Mouse (Mus musculus) right cerebral cortex, postnatal 10 days (tissue): ENCODE measurements at regions not wholly inside any gene's neighbourhood (a gene's known extent, or its start where the extent isn't known, plus 50 kb on each side); places are given as distances from the start of the nearest gene placed in this dataset.

Experiments used
- DNase-seq, 2 experiments: peaks; one replicate each; pipeline ENCODE4 v3.0.0; 2021; ENCODE audit warnings: low spot score in 2 of 2

DNA sequence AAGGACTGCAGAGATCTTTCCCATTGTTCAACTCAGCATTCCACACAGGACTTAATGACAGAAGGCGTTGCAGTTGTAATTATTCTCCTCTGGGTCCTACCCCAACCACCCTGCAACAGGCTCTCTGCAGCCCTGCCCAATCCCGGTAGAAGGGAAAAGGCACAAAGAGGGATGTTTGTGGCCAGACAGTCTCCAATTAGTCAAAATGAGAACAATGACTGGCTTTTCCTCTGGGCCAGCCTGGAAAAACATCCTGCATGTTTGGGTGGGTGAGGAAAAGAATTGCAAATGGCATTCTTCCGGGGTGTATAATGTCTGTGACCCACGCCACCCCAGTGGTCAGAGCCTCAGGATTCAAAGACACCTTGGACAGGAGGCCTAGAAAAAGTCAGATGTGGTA lies 168.8 kb upstream of the Spag17 start:
- DNase-seq: no peak

DNA sequence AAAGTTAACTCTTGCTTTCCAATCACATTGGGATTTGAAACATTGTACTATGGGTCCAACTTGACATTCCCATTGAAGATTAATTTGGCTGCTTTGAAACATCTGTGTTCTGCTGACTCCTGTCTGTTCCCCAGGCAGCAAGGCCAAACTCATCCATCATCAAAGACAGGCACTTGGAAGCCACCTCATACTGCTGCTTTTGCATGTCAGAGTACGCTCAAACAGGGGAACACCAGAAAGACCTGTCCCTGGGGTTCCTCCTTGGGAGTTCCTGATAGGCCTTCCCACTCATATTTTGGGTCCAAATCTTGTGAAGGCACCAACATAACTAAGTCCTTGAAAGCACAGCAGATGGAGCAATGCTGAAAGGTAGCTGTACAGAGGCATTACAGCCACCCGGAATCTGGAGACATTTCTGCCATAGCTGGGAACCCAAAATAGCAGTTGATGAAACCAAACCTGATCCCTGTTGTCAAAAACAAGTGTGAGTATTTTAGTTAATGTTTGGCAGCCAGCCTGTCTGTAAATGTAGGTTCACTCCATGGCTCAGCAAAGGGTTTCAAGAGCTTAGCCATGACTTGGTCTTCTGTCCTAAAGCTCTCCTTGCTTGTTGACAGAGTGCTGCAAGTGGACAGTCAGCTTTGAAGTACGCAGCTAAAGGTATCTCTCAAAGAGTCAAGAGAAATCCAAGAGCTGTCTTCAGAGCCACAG lies 147.0 kb upstream of the Spag17 start:
- DNase-seq: no peak

DNA sequence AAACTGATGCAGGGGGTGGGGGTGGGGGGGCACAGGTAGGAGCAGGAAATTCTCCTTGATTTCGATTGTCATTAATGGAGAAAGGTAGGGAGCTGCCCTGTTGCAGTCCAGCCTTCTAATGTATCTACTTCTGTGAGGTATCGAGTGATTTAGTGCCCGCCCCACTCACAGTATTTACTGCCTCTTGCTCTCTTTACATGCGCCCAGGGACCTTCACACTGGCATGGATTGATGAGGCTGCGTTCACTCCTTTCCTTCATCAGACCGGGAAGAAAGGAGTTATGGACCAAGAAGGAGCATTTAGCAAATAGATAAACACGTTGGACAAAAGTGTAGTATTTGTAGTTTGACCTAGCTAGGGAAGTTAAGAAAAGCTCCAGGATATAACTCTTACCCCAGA lies 145.6 kb upstream of the Spag17 start:
- DNase-seq: no peak

DNA sequence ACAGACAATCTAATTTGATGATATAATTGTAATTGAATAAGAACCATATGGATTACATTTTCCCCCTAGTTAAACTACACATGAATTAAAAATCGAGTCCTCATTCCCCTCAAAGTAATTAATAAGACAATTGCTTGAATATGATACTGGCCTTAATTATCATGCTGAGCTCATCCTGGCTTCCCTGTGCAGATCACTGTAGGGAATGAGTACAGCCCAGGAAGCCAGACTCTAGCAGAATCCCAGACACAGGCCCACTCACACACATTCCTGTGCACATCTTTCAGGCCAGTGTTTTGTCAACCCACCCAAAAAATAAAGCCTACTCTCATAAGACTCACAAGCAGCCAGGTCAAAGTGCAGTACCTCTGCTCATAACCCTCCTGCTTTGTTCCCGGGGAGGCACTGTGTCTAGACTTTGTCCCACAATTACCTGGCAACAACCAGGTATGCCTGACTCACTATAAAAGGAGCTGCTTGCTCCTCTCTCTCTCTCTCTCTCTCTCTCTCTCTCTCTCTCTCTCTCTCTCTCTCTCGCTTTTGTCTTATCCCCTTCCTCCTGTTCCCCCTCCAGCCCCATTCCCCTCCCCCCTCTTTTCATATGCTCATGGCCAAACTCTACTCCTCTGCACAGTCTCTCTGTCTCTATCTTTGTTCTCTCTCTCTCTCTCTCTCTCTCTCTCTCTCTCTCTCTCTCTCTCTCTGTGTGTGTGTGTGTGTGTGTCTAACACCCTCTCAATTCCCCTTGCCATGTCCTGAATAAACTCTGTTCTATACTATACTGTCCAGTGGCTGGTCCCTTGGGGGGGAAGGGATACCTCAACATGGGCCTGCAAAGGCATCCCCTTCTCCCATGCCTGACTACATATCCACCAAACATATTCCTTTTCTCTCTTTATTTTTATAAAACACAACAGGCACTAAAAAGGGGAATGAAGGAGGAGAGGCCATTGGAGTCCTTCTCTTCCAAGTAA lies 143.7 kb upstream of the Spag17 start:
- DNase-seq: no peak

DNA sequence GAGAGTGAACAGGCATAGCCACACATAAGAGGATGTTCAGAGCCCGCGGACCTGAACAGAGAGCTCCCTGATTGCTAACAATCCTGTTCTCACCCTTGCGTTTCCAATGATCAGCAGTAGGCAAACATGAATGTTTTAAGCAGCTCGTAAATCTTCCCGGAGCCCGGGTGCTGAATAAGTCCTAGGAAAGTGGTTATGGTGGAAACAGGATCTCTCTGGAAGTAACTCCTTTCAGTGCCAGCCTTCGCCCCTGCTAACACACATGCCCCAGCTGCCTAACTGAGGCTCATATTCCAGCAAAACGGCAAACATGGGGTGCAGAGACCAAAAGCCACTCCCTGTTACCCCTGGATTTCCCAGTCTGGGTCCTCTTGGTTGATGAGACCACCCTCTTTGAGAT lies 135.5 kb upstream of the Spag17 start:
- DNase-seq: no peak

DNA sequence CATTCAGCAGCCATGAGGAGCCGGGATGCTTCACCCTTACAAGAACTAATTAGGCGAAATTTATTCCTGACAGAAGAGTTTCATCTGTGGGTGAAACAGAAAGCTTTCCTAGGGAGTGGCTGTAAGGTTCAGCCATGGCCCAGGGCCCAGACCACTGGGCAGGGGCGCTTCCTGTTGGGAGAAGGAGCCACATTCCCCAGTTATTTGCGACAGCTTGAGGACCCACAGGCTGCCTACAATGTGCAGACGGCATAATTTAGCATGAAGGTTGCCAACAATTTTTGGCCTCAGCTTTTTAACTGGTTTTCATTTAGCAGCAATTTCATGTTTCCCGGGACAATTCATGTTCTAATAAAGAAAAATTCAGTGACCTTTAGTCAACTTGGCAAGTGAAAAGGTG lies 106.7 kb upstream of the Spag17 start:
- DNase-seq: no peak

DNA sequence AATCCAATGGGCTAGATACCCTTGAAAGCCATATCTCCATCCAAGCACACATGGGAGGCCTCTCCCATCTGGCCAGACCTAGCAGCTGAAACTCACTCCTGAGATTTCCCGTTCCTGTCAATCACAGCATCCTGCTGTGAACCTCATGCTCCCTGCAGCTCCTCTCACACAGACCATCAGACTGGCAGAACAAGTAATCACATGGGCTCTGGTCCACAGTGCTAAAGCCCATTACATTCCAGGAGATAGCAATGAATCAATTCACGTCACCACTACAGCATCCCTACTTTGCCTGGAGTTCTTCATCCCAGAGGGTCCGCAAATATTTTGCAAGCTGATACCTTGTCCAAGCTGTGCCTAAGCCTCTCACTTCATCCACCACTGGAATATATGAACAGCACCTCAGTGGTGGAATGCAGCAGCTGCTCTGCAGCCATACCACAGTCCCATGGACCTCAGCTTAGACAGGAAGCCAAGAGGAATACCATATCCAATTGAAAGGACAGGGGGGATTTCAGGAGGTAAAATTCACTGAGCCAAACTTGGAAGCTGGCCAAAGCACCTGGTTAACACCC lies 99.2 kb upstream of the Spag17 start:
- DNase-seq: no peak

DNA sequence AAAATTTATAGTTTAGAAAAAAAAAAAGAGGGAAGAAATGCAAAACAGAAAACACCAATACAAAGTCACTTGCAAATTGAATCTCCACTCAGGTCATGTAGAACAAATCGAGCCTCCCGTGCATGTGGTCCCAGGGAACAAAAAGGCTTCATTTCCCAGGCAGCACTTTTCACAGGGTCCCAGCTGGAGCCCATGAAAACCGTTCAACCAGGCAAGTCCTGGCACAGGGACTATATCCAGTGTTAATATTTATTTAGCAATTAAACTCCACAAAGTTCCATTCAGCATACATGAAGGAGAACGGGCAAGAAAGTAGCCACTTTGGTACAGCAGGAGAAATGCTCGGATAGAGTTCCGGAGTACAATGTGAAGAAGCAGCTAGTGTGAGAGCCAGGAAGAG lies 93.9 kb upstream of the Spag17 start:
- no peak for DNase-seq

DNA sequence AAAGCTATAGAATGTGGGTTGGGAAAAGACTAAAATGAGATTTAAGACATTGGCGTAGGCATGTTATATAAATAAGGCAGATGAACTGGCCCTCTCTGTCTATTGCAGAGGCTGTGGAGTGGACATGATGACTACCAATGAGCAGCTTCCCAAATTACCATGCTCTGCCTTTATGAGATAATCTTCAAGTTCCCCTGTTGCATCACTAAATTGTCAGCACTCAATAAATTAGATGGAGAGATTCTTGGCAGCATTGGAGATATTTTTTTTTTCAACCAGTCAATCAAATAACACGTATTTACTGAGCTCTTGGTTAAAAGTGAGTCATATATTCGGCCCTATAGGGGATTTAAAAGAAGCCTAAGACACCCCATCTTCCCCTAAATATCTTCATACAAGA lies 91.6 kb upstream of the Spag17 start:
- no peak for DNase-seq

DNA sequence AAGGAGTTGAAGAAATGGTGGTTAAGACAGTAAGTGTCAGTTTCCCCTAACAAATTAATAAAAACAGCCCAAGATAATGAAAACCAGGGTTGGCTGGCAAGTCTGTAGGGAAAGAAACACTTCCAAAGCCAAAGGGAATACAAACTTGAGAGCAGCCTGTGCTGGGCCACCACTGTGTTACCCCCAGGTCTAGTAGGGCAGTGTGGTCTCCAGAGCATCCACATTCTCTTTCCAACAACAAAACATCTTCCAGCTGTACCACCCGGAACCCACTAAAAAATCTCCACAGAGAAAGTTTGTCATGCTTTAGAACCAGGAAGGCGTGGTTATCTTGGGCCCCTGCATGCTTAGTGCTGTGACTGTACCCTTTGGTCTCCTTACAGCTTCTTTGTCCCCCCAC lies 89.4 kb upstream of the Spag17 start:
- no peak for DNase-seq

DNA sequence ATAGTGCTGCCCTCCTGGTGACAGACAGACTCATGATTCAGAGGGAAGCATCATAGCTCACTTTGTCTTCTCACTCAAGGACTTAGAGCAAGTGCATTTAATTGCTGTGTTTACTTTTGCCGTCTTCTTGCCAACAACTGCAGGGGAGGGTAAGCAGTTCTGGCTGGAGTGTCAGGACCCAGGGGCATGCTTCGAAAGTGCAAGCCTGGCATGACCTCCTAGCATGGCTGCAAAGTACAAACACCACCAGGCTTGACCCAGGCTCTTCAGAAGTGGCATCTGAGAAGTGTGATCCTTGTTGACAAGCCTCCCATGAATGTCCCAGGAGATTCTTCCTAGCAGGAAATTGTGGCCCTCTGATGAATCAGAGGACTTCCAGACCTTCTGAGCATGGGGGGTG lies 87.4 kb upstream of the Spag17 start:
- no peak for DNase-seq

DNA sequence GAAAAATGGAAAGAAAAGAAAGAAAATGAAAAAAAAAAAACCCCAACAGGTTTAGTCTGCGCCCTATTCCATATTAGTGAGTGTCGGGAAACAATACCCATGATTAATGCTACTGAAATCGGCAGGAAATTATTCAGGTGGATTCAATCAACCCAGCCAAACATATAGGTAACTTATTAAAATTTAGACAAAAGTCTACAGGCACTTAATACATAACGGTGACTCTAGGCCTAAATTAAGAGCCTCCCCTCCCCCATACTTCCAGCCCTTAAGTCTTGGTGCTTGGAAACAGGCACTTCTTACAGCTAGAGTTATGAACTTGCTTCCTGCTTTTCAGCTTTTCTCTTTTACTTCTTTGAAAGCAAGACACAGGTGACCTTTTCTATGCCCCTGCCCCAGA lies 74.7 kb upstream of the Spag17 start:
- no peak for DNase-seq

DNA sequence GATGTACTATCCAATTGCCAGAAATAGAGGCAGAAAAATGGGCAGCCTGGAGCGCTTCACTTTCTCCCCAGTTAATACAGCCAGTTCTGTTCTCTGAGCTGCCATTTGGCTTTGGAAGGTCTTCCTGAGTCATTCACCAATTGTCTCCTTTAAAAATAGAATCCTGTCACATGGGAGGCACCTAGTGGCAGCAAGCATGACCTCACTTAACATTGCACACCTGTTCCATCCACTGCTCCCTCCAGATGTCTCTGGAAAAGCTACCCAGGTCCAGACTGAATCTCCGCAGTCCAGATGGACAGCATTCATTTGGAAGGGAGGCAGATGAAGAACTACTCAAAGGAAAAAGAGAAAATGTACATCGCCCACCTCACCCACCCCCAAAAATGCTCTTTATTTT lies 73.9 kb upstream of the Spag17 start:
- DNase-seq: no peak

DNA sequence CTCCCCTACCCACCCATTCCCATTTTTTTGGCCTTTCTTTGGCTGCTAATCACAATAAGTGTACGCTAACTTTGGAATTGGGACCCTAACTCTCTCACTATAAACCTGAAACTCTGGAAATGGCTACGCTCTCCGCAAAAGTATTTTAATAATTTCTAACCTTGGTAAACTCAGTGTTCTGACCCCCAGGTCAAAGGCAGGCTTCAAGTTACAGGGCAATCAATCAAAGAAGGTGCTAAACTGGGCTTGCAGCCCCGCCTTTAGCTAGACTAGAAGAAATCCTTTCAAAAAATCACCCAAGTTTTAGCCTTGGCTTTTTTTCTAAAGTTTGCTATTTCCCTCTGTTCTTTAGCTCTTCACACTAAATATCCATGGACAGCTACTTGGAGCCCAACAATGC lies 72.4 kb upstream of the Spag17 start:
- DNase-seq: no peak

DNA sequence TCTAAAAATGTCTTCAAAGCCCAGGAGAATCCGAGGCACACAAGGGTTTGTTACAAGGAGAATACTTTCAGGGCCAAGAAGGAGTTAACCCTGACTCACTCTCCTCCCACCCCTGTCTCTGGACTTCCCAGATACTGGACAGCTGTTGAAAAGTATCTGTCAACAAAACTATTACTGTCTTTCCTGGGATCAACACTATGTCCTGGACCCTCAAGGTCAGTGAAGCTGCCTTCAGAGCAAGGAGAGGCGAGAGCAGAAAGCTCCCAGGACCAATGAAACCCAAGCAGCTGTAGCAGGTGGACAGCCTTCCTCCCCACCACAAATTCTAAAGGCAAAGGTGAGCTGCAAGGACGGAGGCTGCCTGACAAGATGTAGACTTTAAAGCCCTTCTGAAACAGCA lies 70.1 kb upstream of the Spag17 start:
- no peak for DNase-seq

DNA sequence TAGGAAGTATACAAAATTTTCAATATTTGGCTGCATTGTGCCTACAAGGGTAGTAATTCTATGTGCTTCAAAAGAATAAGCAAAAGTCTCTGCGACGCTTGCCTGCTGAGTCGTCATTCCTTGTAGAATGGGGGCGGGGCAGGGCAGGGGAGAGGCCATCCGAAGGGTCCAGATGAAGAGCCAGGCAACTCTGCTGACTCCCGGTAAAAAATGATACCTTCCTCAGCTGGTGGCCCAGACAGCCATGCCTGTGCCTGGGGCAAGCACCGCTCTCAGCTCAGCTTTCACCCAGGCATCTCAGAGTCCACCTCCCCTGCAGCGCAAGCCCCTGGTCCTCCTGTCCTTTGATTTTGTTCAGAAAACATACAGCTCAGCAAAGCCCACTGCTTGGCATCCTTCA lies 67.2 kb upstream of the Spag17 start:
- no peak for DNase-seq

DNA sequence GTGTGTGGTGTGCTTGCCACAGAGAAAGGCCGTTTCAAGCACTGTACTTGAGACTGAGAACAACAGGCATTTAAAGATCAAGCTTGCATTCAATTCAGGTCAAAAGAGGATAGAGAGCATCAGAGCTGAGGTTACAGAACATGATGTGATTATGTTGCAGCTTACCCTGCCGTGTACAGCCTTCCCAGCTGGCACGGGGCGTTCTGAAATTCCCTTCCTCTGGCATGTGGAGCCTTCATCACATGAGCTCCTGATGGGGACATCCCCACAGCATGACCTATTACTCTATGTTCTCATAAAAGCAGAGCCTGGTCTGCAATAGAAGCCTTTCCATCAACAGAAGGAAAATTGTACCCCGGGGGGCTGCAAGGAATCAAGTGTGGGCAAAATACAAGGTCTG lies 62.5 kb upstream of the Spag17 start:
- DNase-seq: no peak

DNA sequence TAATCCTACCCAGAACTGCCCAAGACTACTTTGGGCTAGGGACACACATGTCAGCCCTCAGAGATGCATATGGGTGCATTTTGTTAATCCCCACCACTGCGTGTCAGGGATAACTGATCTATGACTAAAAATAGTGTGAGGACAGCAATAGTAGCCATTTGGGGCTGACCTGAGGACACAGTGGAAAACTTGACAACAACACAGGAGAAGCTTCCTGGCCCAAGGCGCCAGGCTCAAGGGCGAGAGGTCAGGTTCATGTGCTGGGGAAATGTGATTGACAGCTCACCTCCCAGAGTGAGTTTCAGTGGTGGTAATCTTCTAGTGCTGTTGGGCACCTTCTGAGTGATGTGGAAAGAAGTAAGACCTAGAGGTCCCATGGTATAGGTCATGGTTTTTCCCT lies 62.0 kb upstream of the Spag17 start:
- DNase-seq: no peak
